Mouse (Mus musculus) heart, postnatal 0 days (tissue): ENCODE results near the gene Fndc7. TPM values are rescaled to one million over a fixed set of nuclear protein-coding genes. Genes with fewer than 3 reads are reported as not detected.
A peak's percentile ranks its signal among the peaks of the same experiment; 100 is the strongest.
"Not testable (repeated sequence)": the region's sequence is repeated elsewhere in the genome, so short reads cannot be mapped to it uniquely, and the experiment has no call there.

ENCODE experiments used
- ATAC-seq: fragments of 200-750 bp; cut with Nextera tagmentation; 2 replicates; pipeline ENCODE4 v1.8.0; 2017; ENCODE audit warnings: low read depth, moderate number of reproducible peaks, moderate library complexity; ENCODE audit not compliant: insufficient read depth
- DNase-seq: peaks from one replicate; pipeline ENCODE4 v3.0.0-alpha.2; 2016; ENCODE audit warnings: low spot score
- H3K27ac ChIP-seq: fragments of 300-500 bp; sonication (generic); 2 replicates; pipeline ENCODE4 v1.5.1; 2014; ENCODE audit warnings: low read depth, mild to moderate bottlenecking
- H3K27me3 ChIP-seq: fragments of 300-500 bp; sonication (generic); 2 replicates; pipeline ENCODE4 v1.6.1; 2014; ENCODE audit warnings: low read length, mixed read lengths; ENCODE audit not compliant: control insufficient read depth, insufficient read depth
- H3K36me3 ChIP-seq: fragments of 300-500 bp; sonication (generic); replicated peaks from 2 replicates; pipeline ENCODE4 v1.6.1; 2014; ENCODE audit warnings: low read length, mixed read lengths; ENCODE audit not compliant: control insufficient read depth, insufficient read depth
- H3K4me1 ChIP-seq: fragments of 300-500 bp; sonication (generic); 2 replicates; pipeline ENCODE4 v1.6.1; 2014; ENCODE audit warnings: antibody characterized with exemption; ENCODE audit not compliant: control insufficient read depth, insufficient read depth
- H3K4me2 ChIP-seq: fragments of 300-500 bp; sonication (generic); 2 replicates; pipeline ENCODE4 v1.6.1; 2014; ENCODE audit warnings: low read depth, mild to moderate bottlenecking, low read length, moderate library complexity
- H3K4me3 ChIP-seq: fragments of 300-500 bp; sonication (generic); 2 replicates; pipeline ENCODE4 v1.5.1; 2014; ENCODE audit warnings: low read depth, low read length
- H3K9ac ChIP-seq: fragments of 300-500 bp; sonication (generic); replicated peaks from 2 replicates; pipeline ENCODE4 v1.6.1; 2014; ENCODE audit warnings: low read depth, low read length, mixed read lengths
- H3K9me3 ChIP-seq: fragments of 300-500 bp; sonication (generic); replicated peaks from 2 replicates; pipeline ENCODE4 v1.6.1; 2016; ENCODE audit warnings: low read length; ENCODE audit not compliant: control insufficient read depth
- CTCF ChIP-seq: IDR thresholded peaks from 2 replicates; pipeline ENCODE4 v1.5.1; 2016; ENCODE audit warnings: antibody characterized with exemption, control low read depth, low read depth
- EP300 ChIP-seq: IDR thresholded peaks from 2 replicates; pipeline ENCODE4 v1.6.1; 2016; ENCODE audit warnings: antibody characterized with exemption, low read depth
- WGBS: fragments of 180-500 bp; shearing (Covaris S2); extraction: QIAGEN DNeasy Blood & Tissue Kit; methylation state at CpG from one replicate; pipeline ENCODE4 v1.1.7; 2014; 5-methylcytosine and 5-hydroxymethylcytosine counted together
- polyA plus RNA-seq: library from polyadenylated mRNA; unstranded; fragments of >200 nt; fragmentation: Nextera tagmentation; extraction: Ambion mirVana; gene quantifications from 2 replicates; pipeline ENCODE4 v1.2.1, GENCODE M21; 2015
- total RNA-seq: library from RNA; depleted of rRNA; stranded (reverse); fragments of >200 nt; gene quantifications from 2 replicates; pipeline ENCODE4 v1.2.3, GENCODE M21; 2014; ENCODE audit warnings: low replicate concordance

The Fndc7 gene
- total and polyA plus RNA-seq, 2 experiments from 2014 or later: not detected

GRCm38 (mm10) chr3:108865676-108866075 lies 24.1 kb downstream of the Fndc7 start:
- Histone ChIP-seq H3K4me1 (peaks cover 7% of the 10 kb centered on the region; the same call in 1 of the 2 replicates), H3K4me3 (no peak overlapping the region), H3K9ac (no peak overlapping the region), H3K27ac (no peak overlapping the region), H3K9me3 (no peaks in the 10 kb centered on the region), H3K27me3 (no peaks in the 10 kb centered on the region), H3K4me2 (no peak overlapping the region), H3K36me3 (no peaks in the 10 kb centered on the region)
- ATAC-seq (no peak), DNase-seq (no peak)
- 84% methylated on average over 3 of the region's 3 CpGs for WGBS
- TF ChIP-seq CTCF: no peak
- TF ChIP-seq EP300: no peak

DNA sequence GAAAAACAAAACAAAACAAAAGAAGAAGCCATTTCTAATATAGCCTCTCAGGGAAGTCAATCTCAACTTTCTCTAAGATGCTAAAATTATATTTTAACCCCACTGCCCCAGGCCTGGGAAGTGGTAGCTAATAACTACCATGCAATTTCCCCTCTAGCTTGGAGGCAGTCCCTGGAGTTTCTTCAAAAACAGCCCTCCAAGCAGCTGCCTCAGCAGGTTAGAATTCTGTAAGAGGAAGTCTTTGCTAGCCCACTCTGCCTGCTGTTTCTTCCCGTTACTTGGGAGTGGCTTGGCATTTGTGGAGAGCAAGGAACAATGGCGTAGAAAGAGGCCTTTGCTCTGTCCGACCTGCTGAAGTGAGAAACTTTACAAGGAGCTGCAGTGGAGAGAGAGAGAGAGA lies 24.7 kb downstream of the Fndc7 start:
- Histone ChIP-seq H3K36me3 (no peaks in the 10 kb centered on the region), H3K4me3 (no peak overlapping the region), H3K9ac (no peak overlapping the region), H3K9me3 (no peaks in the 10 kb centered on the region), H3K27me3 (no peaks in the 10 kb centered on the region), H3K4me1 (peaks cover 7% of the 10 kb centered on the region; the same call in 1 of the 2 replicates), H3K27ac (no peak overlapping the region), H3K4me2 (no peak overlapping the region)
- ATAC-seq (no peak), DNase-seq (no peak)
- 45% methylated on average over 3 of the region's 3 CpGs for WGBS
- TF ChIP-seq CTCF (no peak), EP300 (no peak)

GRCm38 (mm10) chr3:108863091-108863490 lies 26.7 kb downstream of the Fndc7 start:
- H3K9ac ChIP-seq: no peak overlapping the region
- H3K36me3 ChIP-seq: no peaks in the 10 kb centered on the region
- H3K4me1 ChIP-seq: peaks cover 12% of the 10 kb centered on the region
- DNase-seq (no peak), ATAC-seq (no peak)
- no peak overlapping the region for H3K27ac ChIP-seq
- WGBS: 53% methylated on average over 10 of the region's 10 CpGs
- TF ChIP-seq CTCF (no peak), EP300 (no peak)
- H3K27me3 ChIP-seq: no peaks in the 10 kb centered on the region
- no peak overlapping the region for H3K4me2 ChIP-seq
- no peak overlapping the region for H3K4me3 ChIP-seq
- no peaks in the 10 kb centered on the region for H3K9me3 ChIP-seq

DNA sequence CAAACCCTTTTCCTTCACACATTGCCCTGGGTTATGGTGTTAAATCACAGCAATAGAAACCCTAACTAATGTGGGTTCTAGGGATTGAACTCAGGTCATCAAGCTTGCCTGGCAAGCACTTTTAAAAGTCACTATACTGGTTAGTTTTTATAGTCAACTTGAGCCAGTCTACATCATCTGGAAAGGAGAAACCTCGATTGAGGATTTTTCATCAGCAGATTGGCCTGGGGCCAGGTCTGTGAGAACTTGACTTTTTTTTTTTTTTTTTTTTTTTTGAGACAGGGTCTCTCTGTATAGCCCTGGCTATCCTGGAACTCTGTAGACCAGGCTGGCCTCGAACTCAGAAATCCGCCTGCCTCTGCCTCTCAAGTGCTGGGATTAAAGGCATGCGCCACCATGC lies 27.5 kb downstream of the Fndc7 start:
- not testable (repeated sequence) for H3K27ac ChIP-seq, H3K27me3 ChIP-seq, H3K4me3 ChIP-seq, H3K9me3 ChIP-seq, DNase-seq, H3K36me3 ChIP-seq, ATAC-seq, H3K4me2 ChIP-seq, H3K9ac ChIP-seq
- peaks cover 16% of the 10 kb centered on the region for H3K4me1 ChIP-seq
- whole genome bisulfite sequencing: 87% methylated on average over 4 of the region's 4 CpGs

DNA sequence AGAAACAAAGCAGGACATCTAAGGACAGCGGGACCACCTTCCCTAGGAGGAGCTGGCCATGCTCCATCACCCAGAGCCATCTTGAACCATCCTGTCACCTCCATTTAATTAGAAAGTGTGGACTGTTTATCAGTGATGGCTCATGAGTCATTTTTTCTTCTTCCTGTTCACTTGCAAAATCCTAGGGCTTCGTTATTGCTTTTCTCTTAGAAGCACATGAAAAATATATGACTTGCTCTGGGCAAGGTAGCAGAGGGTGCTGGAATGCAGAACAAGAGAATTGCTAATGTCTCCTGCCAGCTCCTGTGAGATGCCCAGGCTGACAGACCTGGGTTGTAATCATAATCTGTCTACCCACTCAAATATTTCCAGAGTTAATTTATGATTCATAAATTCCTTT lies 29.0 kb downstream of the Fndc7 start:
- TF ChIP-seq EP300: no peak
- TF ChIP-seq CTCF: no peak
- ATAC-seq (no peak), DNase-seq (no peak)
- no peaks in the 10 kb centered on the region for H3K9me3 ChIP-seq
- no peaks in the 10 kb centered on the region for H3K27me3 ChIP-seq
- WGBS: 58% methylated on average over 2 of the region's 2 CpGs
- H3K36me3 ChIP-seq: no peaks in the 10 kb centered on the region
- no peak overlapping the region for H3K27ac ChIP-seq
- H3K4me1 ChIP-seq: peaks cover 16% of the 10 kb centered on the region
- H3K4me3 ChIP-seq: no peak overlapping the region
- no peak overlapping the region for H3K4me2 ChIP-seq
- no peak overlapping the region for H3K9ac ChIP-seq

DNA sequence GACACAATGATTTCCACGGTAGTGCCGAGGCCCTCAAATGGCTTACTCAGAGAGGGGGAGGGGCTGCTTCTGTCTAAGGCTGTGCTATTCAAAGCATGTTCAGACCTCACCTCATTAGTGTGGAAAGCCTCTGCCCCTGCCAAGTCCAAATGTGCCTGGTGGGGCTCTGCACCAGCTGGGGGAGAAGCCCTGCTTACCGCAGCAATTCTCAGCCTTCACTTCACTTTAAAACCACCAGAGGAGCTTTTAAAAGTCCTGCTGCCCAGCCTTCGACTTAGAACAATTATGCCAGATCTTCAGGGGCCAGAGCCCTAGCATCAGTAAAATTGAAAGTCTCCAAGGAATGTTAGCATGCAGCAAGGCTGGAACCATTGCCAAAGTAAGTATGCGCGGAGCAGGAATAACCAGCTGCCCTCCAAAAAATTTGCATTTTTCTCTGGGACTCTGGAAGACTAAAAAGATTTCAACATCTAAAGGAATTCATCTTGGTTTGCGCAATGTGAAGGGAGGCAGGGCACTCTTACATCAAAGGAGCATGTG lies 31.5 kb downstream of the Fndc7 start:
- ATAC-seq: peak; percentile 86
- H3K9me3 ChIP-seq: no peaks in the 10 kb centered on the region
- peak overlapping the region; percentile 27 for H3K27ac ChIP-seq
- peaks cover 27% of the 10 kb centered on the region for H3K4me1 ChIP-seq
- 0 out of 2 replicates have a peak overlapping the region, but pooled peaks have one; percentile 14 for H3K9ac ChIP-seq
- TF ChIP-seq CTCF (no peak; the same call in 1 of the 2 replicates), EP300 (no peak)
- DNase-seq: peak; percentile 82
- H3K36me3 ChIP-seq: no peaks in the 10 kb centered on the region
- H3K27me3 ChIP-seq: no peaks in the 10 kb centered on the region
- 26% methylated on average over 7 of the region's 7 CpGs for WGBS
- H3K4me2 ChIP-seq: peak overlapping the region; percentile 24; the same call in 1 of the 2 replicates
- no peak overlapping the region for H3K4me3 ChIP-seq
